Mouse (Mus musculus) CH12.LX (cell line): ENCODE measurements around the gene Mcrip1. TPM values are rescaled to one million over a fixed set of nuclear protein-coding genes. Genes with fewer than 3 reads are reported as not detected.

ENCODE experiments used
- DNase-seq: peaks from one replicate; pipeline ENCODE4 v3.0.0-alpha.2; 2013; ENCODE audit errors: extremely low read depth
- H3K27ac ChIP-seq: 2 replicates; pipeline ENCODE4 v1.5.1; 2012; ENCODE audit warnings: low read depth, mild to moderate bottlenecking, control low read depth, moderate library complexity; ENCODE audit not compliant: insufficient read depth
- H3K27me3 ChIP-seq: replicated peaks from 2 replicates; pipeline ENCODE3; 2012; ENCODE audit warnings: inconsistent platforms
- H3K36me3 ChIP-seq, 2 experiments: replicated peaks in 1 of 2; 2 replicates each; pipeline versions ENCODE3 to v1.6.1; 2012; ENCODE audit warnings: inconsistent platforms in 1 of 2, low read length in 1 of 2, mild to moderate bottlenecking in 1 of 2, mixed read lengths in 1 of 2, moderate library complexity in 1 of 2; ENCODE audit not compliant: control insufficient read depth in 1 of 2, insufficient read depth in 1 of 2
- H3K4me1 ChIP-seq, 2 experiments: 2 replicates each; pipeline ENCODE4 v1.6.1; 2012; ENCODE audit warnings: inconsistent platforms in 1 of 2, moderate library complexity in 1 of 2; ENCODE audit not compliant: insufficient read depth in 2 of 2, control insufficient read depth in 1 of 2
- H3K4me2 ChIP-seq: 2 replicates; pipeline ENCODE4 v1.6.1; 2012; ENCODE audit warnings: low read depth, mild to moderate bottlenecking, control low read depth; ENCODE audit not compliant: poor library complexity, insufficient read depth, severe bottlenecking
- H3K4me3 ChIP-seq, 3 experiments: fragments of 150-350 bp in 1 of 3; sonication (generic) in 1 of 3; replicated peaks in 1 of 3; 2 replicates each; pipeline versions ENCODE3 to v1.5.1; 2011 to 2012; ENCODE audit warnings: low read depth in 2 of 3, low read length in 2 of 3, mild to moderate bottlenecking in 2 of 3, moderate library complexity in 2 of 3, control low read depth in 1 of 3, improper control_type of control experiment in 1 of 3, inconsistent platforms in 1 of 3, mixed read lengths in 1 of 3; ENCODE audit not compliant: poor library complexity in 1 of 3
- H3K79me2 ChIP-seq: replicated peaks from 2 replicates; pipeline ENCODE4 v1.6.1; 2012; ENCODE audit warnings: mild to moderate bottlenecking, moderate library complexity; ENCODE audit not compliant: control insufficient read depth, poor library complexity, insufficient read depth, severe bottlenecking; ENCODE audit errors: extremely low read depth
- H3K9ac ChIP-seq: 2 replicates; pipeline ENCODE4 v1.6.1; 2012; ENCODE audit warnings: low read depth, mild to moderate bottlenecking, control low read depth, moderate library complexity; ENCODE audit not compliant: insufficient read depth
- H3K9me3 ChIP-seq: replicated peaks from 2 replicates; pipeline ENCODE3; 2012; ENCODE audit warnings: low read length, inconsistent platforms, mixed read lengths
- CHD1 ChIP-seq: IDR thresholded peaks from 2 replicates; pipeline ENCODE4 v1.6.1; 2012; ENCODE audit warnings: low read depth, low read length, improper control_type of control experiment, inconsistent platforms
- CHD2 ChIP-seq: IDR thresholded peaks from 2 replicates; pipeline ENCODE4 v1.6.1; 2011; ENCODE audit warnings: low read length, improper control_type of control experiment
- E2F4 ChIP-seq: IDR thresholded peaks from 2 replicates; pipeline ENCODE4 v1.6.1; 2011; ENCODE audit warnings: low read depth, low read length, improper control_type of control experiment; ENCODE audit not compliant: insufficient replicate concordance
- EP300 ChIP-seq: IDR thresholded peaks from 2 replicates; pipeline ENCODE4 v1.6.1; 2011; ENCODE audit warnings: low read length, improper control_type of control experiment
- ETS1 ChIP-seq: conservative IDR thresholded peaks from 2 replicates; pipeline ENCODE4 v1.6.1; 2012; ENCODE audit warnings: low read depth, mild to moderate bottlenecking, inconsistent platforms, low read length, improper control_type of control experiment, moderate library complexity
- HCFC1 ChIP-seq: IDR thresholded peaks from 2 replicates; pipeline ENCODE4 v1.6.1; 2012; ENCODE audit warnings: low read depth, mild to moderate bottlenecking, inconsistent platforms, low read length, improper control_type of control experiment
- IRF4 ChIP-seq: IDR thresholded peaks from 2 replicates; pipeline ENCODE4 v1.6.1; 2014; ENCODE audit warnings: low read depth, mild to moderate bottlenecking, inconsistent platforms, low read length, improper control_type of control experiment
- JUN ChIP-seq: IDR thresholded peaks from 2 replicates; pipeline ENCODE4 v1.6.1; 2011; ENCODE audit warnings: low read depth, mild to moderate bottlenecking, low read length, improper control_type of control experiment, moderate library complexity; ENCODE audit not compliant: insufficient read depth
- JUND ChIP-seq: conservative IDR thresholded peaks from 2 replicates; pipeline ENCODE4 v1.6.1; 2011; ENCODE audit warnings: low read depth, low read length, improper control_type of control experiment
- MAFK ChIP-seq: IDR thresholded peaks from 2 replicates; pipeline ENCODE4 v1.6.1; 2011; ENCODE audit warnings: low read length, improper control_type of control experiment; ENCODE audit not compliant: insufficient replicate concordance
- MAX ChIP-seq: IDR thresholded peaks from 2 replicates; pipeline ENCODE4 v1.6.1; 2011; ENCODE audit warnings: low read length, improper control_type of control experiment
- MEF2A ChIP-seq: IDR thresholded peaks from 2 replicates; pipeline ENCODE4 v1.6.1; 2014; ENCODE audit warnings: low read depth, mild to moderate bottlenecking, inconsistent platforms, low read length, improper control_type of control experiment, borderline replicate concordance
- MXI1 ChIP-seq: IDR thresholded peaks from 2 replicates; pipeline ENCODE4 v1.6.1; 2011; ENCODE audit warnings: mild to moderate bottlenecking, low read depth, low read length, improper control_type of control experiment
- MYC ChIP-seq: IDR thresholded peaks from 2 replicates; pipeline ENCODE4 v1.6.1; 2011; ENCODE audit warnings: low read depth, mild to moderate bottlenecking, improper control_type of control experiment, low read length
- NELFE ChIP-seq: IDR thresholded peaks from 2 replicates; pipeline ENCODE4 v1.6.1; 2011; ENCODE audit warnings: low read depth, low read length, improper control_type of control experiment
- PAX5 ChIP-seq: IDR thresholded peaks from 2 replicates; pipeline ENCODE4 v1.6.1; 2012; ENCODE audit warnings: low read length, inconsistent platforms, mixed read lengths
- POLR2A ChIP-seq: IDR thresholded peaks from 2 replicates; pipeline ENCODE4 v1.6.1; 2011; ENCODE audit warnings: low read depth, mild to moderate bottlenecking, improper control_type of control experiment, low read length
- POLR2AphosphoS2 ChIP-seq: IDR thresholded peaks from 2 replicates; pipeline ENCODE4 v1.6.1; 2011; ENCODE audit warnings: low read depth, low read length, improper control_type of control experiment
- SIN3A ChIP-seq: IDR thresholded peaks from 2 replicates; pipeline ENCODE4 v1.6.1; 2012; ENCODE audit warnings: low read length, improper control_type of control experiment, inconsistent platforms
- SMC3 ChIP-seq: IDR thresholded peaks from 2 replicates; pipeline ENCODE4 v1.6.1; 2011; ENCODE audit warnings: low read depth, low read length, improper control_type of control experiment
- TBP ChIP-seq: conservative IDR thresholded peaks from 2 replicates; pipeline ENCODE4 v1.6.1; 2011; ENCODE audit warnings: low read depth, low read length, improper control_type of control experiment
- UBTF ChIP-seq: IDR thresholded peaks from 2 replicates; pipeline ENCODE4 v1.6.1; 2012; ENCODE audit warnings: low read depth, mild to moderate bottlenecking, inconsistent platforms, low read length, improper control_type of control experiment, moderate library complexity
- USF1 ChIP-seq: IDR thresholded peaks from 2 replicates; pipeline ENCODE4 v1.6.1; 2014; ENCODE audit warnings: low read depth, mild to moderate bottlenecking, inconsistent platforms, low read length, improper control_type of control experiment
- ZMIZ1 ChIP-seq: IDR thresholded peaks from 2 replicates; pipeline ENCODE4 v1.6.1; 2012; ENCODE audit warnings: low read depth, mild to moderate bottlenecking, inconsistent platforms, low read length, improper control_type of control experiment
- ZNF384 ChIP-seq: IDR thresholded peaks from 2 replicates; pipeline ENCODE4 v1.6.1; 2012; ENCODE audit warnings: low read depth, low read length, improper control_type of control experiment, inconsistent platforms
- dilution Hi-C: fragments of 300-500 bp; cut with MboI; formaldehyde crosslinking; loops from 2 replicates; pipeline ENCODE4 v1.14.3; 2020; ENCODE audit warnings: low sequenced_read_pairs; ENCODE audit not compliant: extremely low pct_unique_long_range_greater_than_20kb, extremely low pct_ligation_motif_present
- in situ Hi-C: fragments of 300-500 bp; cut with MboI; formaldehyde crosslinking; loops from 3 replicates; pipeline ENCODE4 v1.14.3; 2019; ENCODE audit warnings: low sequenced_read_pairs, low pct_ligation_motif_present, low pct_unique_long_range_greater_than_20kb, mixed read lengths
- polyA plus RNA-seq: library from polyadenylated mRNA; unstranded; fragments of >175 nt; gene quantifications from 2 replicates; pipeline ENCODE4 v1.2.1, GENCODE M21; 2012; ENCODE audit warnings: low read depth; ENCODE audit not compliant: insufficient read length
- total RNA-seq, 2 experiments: library from RNA; depleted of rRNA; stranded (reverse); fragments of 300-350 nt in 1 of 2; fragments of >200 nt in 1 of 2; gene quantifications; 2 replicates each; pipeline ENCODE4 v1.2.3; 2012 to 2014

The Mcrip1 gene
- total and polyA plus RNA-seq, 3 experiments = 39.6 to 66.5 (median 46.2) TPM

DNA sequence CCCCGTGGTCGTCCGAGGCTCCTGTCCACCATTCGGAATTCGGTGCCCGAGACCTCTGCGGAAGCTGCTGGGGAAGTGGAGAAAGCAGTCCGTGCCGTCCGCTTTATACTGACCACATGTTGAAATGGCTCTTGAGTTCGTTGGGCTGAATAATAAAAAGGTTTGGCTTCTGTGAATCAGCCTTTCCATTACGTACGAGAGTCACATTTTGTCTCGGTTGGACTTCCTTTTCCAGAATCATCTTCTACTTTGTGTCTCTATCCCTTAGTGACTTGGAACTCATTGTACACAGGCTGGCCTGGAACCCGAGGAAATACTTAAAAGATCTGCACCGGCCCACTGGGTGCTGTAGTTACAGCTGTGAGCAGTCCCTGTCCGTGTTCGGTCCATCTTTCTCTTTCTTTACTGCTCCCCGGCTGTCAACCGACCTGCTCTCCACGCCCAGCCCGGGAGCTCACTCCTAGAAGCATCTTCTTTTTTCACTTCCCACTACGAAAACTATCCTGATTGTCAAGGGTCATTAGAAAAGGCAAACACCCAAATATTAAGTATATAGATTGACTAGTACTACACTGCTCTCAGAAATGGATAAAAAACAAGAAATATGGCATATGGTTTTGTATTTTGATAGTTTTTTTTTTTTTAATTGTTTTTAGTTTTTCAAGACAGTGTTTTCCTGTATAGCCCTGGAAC, 24.2 kb upstream of the Mcrip1 start:
- dilution Hi-C loops (no loop called here), in situ Hi-C loops (no loop called here)
- Histone ChIP-seq H3K9me3 (no peaks in the 10 kb centered on the region), H3K4me3 (peak overlapping the region; percentile 81 to 93 (median 93)), H3K27ac (peak overlapping the region; percentile 92), H3K27me3 (no peaks in the 10 kb centered on the region), H3K4me2 (peak overlapping the region; percentile 75)
- DNase-seq = peak; percentile 74
- TF ChIP-seq CHD2 (peak; percentile 9; the same call in 1 of the 2 replicates), JUND (peak; percentile 91), HCFC1 (no peak; the same call in 1 of the 2 replicates), CHD1 (peak; percentile 93), MEF2A (no peak), IRF4 (no peak), POLR2AphosphoS2 (no peak; the same call in 1 of the 2 replicates), SIN3A (peak; percentile 13; the same call in 1 of the 2 replicates), PAX5 (no peak), NELFE (no peak), ZNF384 (peak; percentile 34; the same call in 1 of the 2 replicates), JUN (peak; percentile 87), MXI1 (peak; percentile 64), E2F4 (0 out of 2 replicates have a peak, but pooled peaks have one; percentile 25), EP300 (peak; percentile 51), POLR2A (no peak; the same call in 1 of the 2 replicates), MAX (peak; percentile 75; the same call in 1 of the 2 replicates), USF1 (no peak), MAFK (no peak), ETS1 (peak; percentile 77), ZMIZ1 (peak; percentile 2; the same call in 1 of the 2 replicates), MYC (peak; percentile 96), TBP (peak; percentile 47; the same call in 1 of the 2 replicates), SMC3 (no peak), UBTF (peak; percentile 39; the same call in 1 of the 2 replicates)
- TF ChIP-seq, all 38 proteins: peak for 15
- H3K9ac ChIP-seq = peak overlapping the region; percentile 98
- peaks cover 34% of the 10 kb centered on the region for H3K79me2 ChIP-seq
- peaks cover 8 to 58% of the 10 kb centered on the region in 2 experiments for H3K4me1 ChIP-seq
- H3K36me3 ChIP-seq = peaks cover 36 to 48% of the 10 kb centered on the region in 2 experiments
